Mouse (Mus musculus): ENCODE data around the gene Plxnd1. TPM values are rescaled to one million over a fixed set of nuclear protein-coding genes. Genes with fewer than 3 reads are reported as not detected.
A peak's percentile ranks its signal among the peaks of the same experiment; 100 is the strongest.

The Plxnd1 gene
- polyA plus RNA-seq, 1 experiment: 24.2 TPM

DNA sequence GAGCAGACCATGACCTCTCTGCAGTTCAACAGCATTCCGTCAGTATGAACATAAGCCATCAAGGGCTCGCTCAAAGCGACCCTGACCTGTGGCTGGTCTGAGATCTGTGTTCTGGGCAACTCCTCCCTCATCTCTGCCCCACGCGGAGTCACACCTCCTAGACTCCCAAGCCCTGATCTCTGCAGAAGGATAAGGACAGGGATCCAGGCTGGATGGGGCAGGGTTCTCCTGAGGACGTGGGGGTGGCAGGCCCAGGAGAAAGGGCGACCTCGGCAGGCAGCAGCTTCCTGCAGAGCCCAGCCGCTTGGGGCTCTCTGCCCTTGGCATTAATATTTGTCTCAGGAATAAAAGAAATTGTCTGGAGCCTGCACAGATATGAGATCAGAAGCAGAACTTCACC lies 9.2 kb downstream of the Plxnd1 start:
- Histone ChIP-seq H3K4me1 (ENCODE audit: control insufficient read depth, insufficient read depth, low read length) (peaks cover 11% of the 10 kb centered on the region), H3K4me3 (replicated peaks; ENCODE audit: insufficient read depth, low read depth, low read length) (no peak overlapping the region), H3K27me3 (ENCODE audit: control insufficient read depth, insufficient read depth, low read length) (no peaks in the 10 kb centered on the region), H3K27ac (ENCODE audit: insufficient read depth, low read length) (no peak overlapping the region)
- 87% methylated on average over 9 of the region's 9 CpGs for WGBS
- TF ChIP-seq CTCF (IDR thresholded peaks at IDR 0.05; ENCODE audit: borderline replicate concordance, insufficient read depth, low read depth, low read length) (no peak), POLR2A (IDR thresholded peaks at IDR 0.05; ENCODE audit: borderline replicate concordance, insufficient read depth, low read length) (no peak)
- DNase-seq: no peak

DNA sequence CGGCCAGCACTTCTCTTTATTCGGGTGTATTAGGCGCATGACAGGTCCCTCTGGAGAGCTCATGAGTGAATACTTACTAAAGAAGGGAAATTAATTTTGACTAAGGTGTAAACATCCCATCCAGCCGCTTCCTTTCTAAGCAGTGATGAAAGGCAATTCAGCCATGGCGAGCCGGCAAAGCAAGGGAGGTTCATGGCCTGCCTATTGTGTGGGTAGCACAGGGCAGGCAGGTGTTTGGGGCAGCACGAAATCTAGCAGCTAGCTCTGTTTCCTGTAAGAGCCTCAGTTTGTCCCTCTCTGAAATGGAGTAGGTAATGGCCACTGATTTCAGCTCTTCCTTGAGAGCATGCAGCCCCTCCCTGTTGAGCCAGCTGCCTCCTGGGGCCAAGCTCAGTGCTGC lies 10.2 kb downstream of the Plxnd1 start:
- TF ChIP-seq POLR2A (IDR thresholded peaks at IDR 0.05; ENCODE audit: borderline replicate concordance, insufficient read depth, low read length) (no peak), CTCF (IDR thresholded peaks at IDR 0.05; ENCODE audit: borderline replicate concordance, insufficient read depth, low read depth, low read length) (no peak)
- DNase-seq: no peak
- 93% methylated on average over 7 of the region's 7 CpGs for WGBS
- H3K4me3 ChIP-seq (replicated peaks; ENCODE audit: insufficient read depth, low read depth, low read length): no peak overlapping the region
- no peak overlapping the region for H3K27ac ChIP-seq (ENCODE audit: insufficient read depth, low read length)
- H3K27me3 ChIP-seq (ENCODE audit: control insufficient read depth, insufficient read depth, low read length): no peaks in the 10 kb centered on the region
- peaks cover 11% of the 10 kb centered on the region for H3K4me1 ChIP-seq (ENCODE audit: control insufficient read depth, insufficient read depth, low read length)

DNA sequence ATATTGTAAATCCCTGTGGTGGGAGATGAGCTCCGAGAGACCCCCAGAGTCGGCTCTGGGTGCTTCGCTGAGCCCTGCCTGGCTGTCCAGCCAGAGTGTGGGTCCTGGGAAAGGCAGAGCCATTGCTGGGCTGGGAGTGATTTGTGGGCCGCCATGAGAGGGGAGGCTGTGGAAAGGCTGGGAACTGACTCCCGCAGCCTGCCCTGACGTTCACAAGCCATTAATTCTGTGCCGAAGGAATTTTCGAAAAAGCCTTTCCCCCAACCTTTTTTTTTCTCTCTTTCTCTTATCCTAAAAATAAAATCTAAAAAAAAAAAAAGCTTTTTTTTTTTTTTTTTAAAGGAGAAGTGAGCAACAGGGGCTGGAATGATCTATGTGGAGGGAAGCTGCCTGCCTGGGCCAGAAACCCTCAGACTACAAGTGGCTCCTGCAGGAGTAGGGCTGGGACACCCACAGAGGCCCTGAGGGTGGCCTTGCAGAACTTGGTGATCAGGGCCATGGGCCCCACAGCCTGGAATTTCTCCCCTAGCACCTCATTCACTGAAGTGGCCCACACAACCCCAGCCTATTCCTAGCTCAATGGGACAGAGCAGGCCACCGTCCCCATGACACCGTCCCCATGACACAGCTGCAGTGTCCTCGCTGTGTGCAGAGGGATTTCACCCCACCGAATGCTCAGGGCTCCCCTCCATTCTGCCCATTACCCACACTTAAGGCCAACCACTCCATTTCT lies 11.3 kb downstream of the Plxnd1 start:
- DNase-seq: no peak
- 89% methylated on average over 12 of the region's 12 CpGs for WGBS
- TF ChIP-seq CTCF (IDR thresholded peaks at IDR 0.05; ENCODE audit: borderline replicate concordance, insufficient read depth, low read depth, low read length) (no peak), POLR2A (IDR thresholded peaks at IDR 0.05; ENCODE audit: borderline replicate concordance, insufficient read depth, low read length) (no peak)
- H3K4me1 ChIP-seq (ENCODE audit: control insufficient read depth, insufficient read depth, low read length): peaks cover 11% of the 10 kb centered on the region
- H3K27me3 ChIP-seq (ENCODE audit: control insufficient read depth, insufficient read depth, low read length): no peaks in the 10 kb centered on the region
- no peak overlapping the region for H3K27ac ChIP-seq (ENCODE audit: insufficient read depth, low read length)
- no peak overlapping the region for H3K4me3 ChIP-seq (replicated peaks; ENCODE audit: insufficient read depth, low read depth, low read length)

DNA sequence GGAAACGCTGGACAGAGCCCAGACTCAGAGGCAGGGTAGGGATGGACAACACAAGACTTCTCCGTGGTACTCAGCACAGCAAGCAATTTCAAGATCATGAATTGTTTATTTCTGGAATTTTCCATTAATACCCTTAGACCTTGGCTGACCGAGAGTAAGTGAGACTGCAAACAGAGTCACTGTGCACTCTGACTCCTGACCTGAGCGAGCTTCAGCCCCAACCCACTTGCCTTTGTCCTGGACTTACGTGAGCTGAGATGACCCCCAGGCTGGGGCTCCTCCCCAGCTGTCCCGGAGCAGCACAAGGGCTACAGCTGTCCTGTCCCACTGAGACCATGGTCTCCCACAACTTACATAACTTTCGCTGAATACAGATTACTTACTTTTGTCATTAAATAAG lies 11.9 kb downstream of the Plxnd1 start:
- Histone ChIP-seq H3K27ac (ENCODE audit: insufficient read depth, low read length) (no peak overlapping the region), H3K27me3 (ENCODE audit: control insufficient read depth, insufficient read depth, low read length) (no peaks in the 10 kb centered on the region), H3K4me1 (ENCODE audit: control insufficient read depth, insufficient read depth, low read length) (peaks cover 11% of the 10 kb centered on the region), H3K4me3 (replicated peaks; ENCODE audit: insufficient read depth, low read depth, low read length) (no peak overlapping the region)
- no peak for DNase-seq
- TF ChIP-seq POLR2A (IDR thresholded peaks at IDR 0.05; ENCODE audit: borderline replicate concordance, insufficient read depth, low read length) (no peak), CTCF (IDR thresholded peaks at IDR 0.05; ENCODE audit: borderline replicate concordance, insufficient read depth, low read depth, low read length) (no peak)
- 80% methylated on average over 7 of the region's 7 CpGs for WGBS

DNA sequence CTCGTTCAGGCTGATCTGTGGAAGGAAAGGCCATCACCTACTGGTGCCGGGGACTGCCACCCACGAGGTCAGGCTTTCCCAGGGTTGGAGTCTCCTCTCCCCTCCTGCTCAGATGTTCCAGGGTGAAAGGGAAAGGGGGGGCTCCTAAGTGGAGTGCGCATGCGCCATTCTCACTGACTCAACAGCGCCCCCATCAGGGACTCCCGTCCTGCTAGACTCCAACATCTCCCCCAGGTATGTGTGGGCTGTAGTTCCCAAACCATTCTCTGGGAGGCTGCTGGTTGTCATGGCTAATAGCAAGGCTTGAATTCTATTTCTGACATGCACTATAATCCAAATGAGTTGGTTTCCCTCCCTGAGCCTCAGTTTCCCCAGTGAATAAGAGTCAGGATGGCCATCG lies 16.2 kb downstream of the Plxnd1 start:
- no peak for TF ChIP-seq POLR2A (IDR thresholded peaks at IDR 0.05; ENCODE audit: borderline replicate concordance, insufficient read depth, low read length)
- TF ChIP-seq CTCF (IDR thresholded peaks at IDR 0.05; ENCODE audit: borderline replicate concordance, insufficient read depth, low read depth, low read length): no peak
- Histone ChIP-seq H3K4me3 (replicated peaks; ENCODE audit: insufficient read depth, low read depth, low read length) (no peak overlapping the region), H3K4me1 (ENCODE audit: control insufficient read depth, insufficient read depth, low read length) (peaks cover 16% of the 10 kb centered on the region), H3K27me3 (ENCODE audit: control insufficient read depth, insufficient read depth, low read length) (no peaks in the 10 kb centered on the region), H3K27ac (ENCODE audit: insufficient read depth, low read length) (no peak overlapping the region)
- 78% methylated on average over 8 of the region's 8 CpGs for WGBS
- DNase-seq: no peak

DNA sequence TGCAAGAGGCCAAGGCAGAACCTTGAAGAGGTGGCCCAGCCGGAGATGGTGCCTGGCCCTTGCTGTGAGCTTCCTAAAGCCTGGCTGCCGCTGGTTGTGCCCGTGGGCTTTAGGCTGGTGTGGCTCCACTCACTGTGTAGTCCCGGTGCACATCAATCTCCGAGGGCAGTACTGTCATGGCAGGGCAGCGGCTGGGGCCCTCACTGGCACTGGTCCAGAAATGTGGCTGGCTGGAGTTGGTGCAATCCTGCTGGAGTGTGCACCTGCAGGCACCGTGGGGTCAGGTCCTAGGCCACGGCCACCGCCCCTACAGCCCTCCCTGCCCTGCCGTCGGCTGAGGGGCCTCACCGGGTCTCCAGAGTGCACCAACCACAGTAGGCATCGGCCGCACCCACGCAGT lies 17.0 kb downstream of the Plxnd1 start:
- TF ChIP-seq CTCF (IDR thresholded peaks at IDR 0.05; ENCODE audit: borderline replicate concordance, insufficient read depth, low read depth, low read length): no peak
- no peak for TF ChIP-seq POLR2A (IDR thresholded peaks at IDR 0.05; ENCODE audit: borderline replicate concordance, insufficient read depth, low read length)
- 81% methylated on average over 15 of the region's 15 CpGs for WGBS
- Histone ChIP-seq H3K27me3 (ENCODE audit: control insufficient read depth, insufficient read depth, low read length) (no peaks in the 10 kb centered on the region), H3K4me3 (replicated peaks; ENCODE audit: insufficient read depth, low read depth, low read length) (no peak overlapping the region), H3K4me1 (ENCODE audit: control insufficient read depth, insufficient read depth, low read length) (peaks cover 18% of the 10 kb centered on the region), H3K27ac (ENCODE audit: insufficient read depth, low read length) (no peak overlapping the region)
- no peak for DNase-seq

DNA sequence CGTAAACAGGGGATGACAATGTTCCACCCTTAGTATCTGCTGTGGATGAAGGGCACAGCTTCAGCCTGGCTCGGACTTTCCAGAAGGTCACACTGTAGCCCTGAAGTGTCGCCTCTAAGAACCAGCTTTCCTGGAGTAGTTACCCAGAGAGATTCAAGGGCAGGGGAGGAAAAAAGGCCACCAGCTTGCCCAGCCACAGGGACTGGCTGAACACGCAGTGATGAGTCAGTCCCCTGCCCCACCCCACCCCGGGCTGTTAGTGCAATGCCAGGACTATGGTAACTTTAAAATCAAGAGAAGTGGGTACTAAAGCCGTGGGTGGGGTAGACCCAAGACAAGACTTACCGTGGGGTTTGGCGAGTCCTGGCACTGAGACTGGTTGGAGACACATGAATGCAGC lies 19.2 kb downstream of the Plxnd1 start:
- Histone ChIP-seq H3K27me3 (ENCODE audit: control insufficient read depth, insufficient read depth, low read length) (no peaks in the 10 kb centered on the region), H3K4me3 (replicated peaks; ENCODE audit: insufficient read depth, low read depth, low read length) (no peak overlapping the region), H3K27ac (ENCODE audit: insufficient read depth, low read length) (no peak overlapping the region), H3K4me1 (ENCODE audit: control insufficient read depth, insufficient read depth, low read length) (peaks cover 27% of the 10 kb centered on the region)
- DNase-seq: peak in 1 of 2 experiments; percentile 33
- 66% methylated on average over 8 of the region's 8 CpGs for WGBS
- TF ChIP-seq CTCF (IDR thresholded peaks at IDR 0.05; ENCODE audit: borderline replicate concordance, insufficient read depth, low read depth, low read length) (no peak), POLR2A (IDR thresholded peaks at IDR 0.05; ENCODE audit: borderline replicate concordance, insufficient read depth, low read length) (no peak)

DNA sequence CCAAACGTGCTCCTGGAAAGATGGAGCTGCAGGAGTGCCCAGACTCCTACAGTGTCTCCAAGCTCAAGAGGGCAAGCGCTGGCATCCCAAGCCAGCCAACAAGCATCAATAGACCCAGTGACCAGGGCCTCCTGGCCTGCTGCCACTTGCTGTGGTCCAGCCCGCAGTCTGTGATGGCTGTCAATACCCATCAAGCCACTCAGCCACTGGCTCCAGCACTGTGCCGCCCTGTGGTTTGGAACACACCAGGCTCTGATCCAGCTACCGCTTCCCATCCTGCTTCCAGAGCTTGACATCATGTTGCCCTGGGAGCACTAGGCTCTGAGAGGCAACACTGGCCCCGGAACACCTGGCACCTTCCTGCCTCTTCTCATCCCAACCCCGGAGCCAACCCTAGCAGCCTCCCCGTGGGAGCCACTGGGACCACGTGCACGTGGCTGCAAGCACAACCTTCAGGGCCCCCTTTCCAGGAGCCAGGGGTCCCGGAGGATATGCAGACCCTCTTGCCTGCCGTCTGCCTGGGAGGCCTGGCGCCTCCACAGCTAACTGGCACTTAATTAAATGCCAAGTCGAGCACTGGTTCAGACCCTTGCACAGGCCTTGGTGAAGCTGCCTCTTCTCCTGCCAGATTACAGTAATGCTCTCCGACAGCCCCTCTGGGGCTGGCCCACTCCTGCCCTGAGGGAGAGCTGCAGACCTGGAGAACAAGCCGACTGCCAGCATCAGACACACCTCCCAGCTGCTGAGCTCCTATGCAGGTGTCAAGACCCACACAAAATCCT lies 20.7 kb downstream of the Plxnd1 start:
- Histone ChIP-seq H3K4me3 (replicated peaks; ENCODE audit: insufficient read depth, low read depth, low read length) (no peak overlapping the region), H3K27me3 (ENCODE audit: control insufficient read depth, insufficient read depth, low read length) (no peaks in the 10 kb centered on the region), H3K4me1 (ENCODE audit: control insufficient read depth, insufficient read depth, low read length) (peaks cover 41% of the 10 kb centered on the region), H3K27ac (ENCODE audit: insufficient read depth, low read length) (no peak overlapping the region)
- DNase-seq: peak; percentile 39 to 58
- no peak for TF ChIP-seq POLR2A (IDR thresholded peaks at IDR 0.05; ENCODE audit: borderline replicate concordance, insufficient read depth, low read length)
- no peak for TF ChIP-seq CTCF (IDR thresholded peaks at IDR 0.05; ENCODE audit: borderline replicate concordance, insufficient read depth, low read depth, low read length)
- WGBS: 48% methylated on average over 16 of the region's 16 CpGs

Data from cerebellum, adult 2 months (tissue).